Mouse (Mus musculus) thymus, postnatal 14 days (tissue): ENCODE measurements around the gene Txndc16.
A peak's percentile ranks its signal among the peaks of the same experiment; 100 is the strongest.

Experiments
- DNase-seq: peaks from one replicate; pipeline ENCODE4 v3.0.0; 2021

Gene Txndc16

GRCm38 (mm10) chr14:45220090-45220956 is at the start of gene Txndc16:
Gene Txndc16, minus strand, starts transcription at chr14:45220328.
- peak; percentile 74 for DNase-seq

DNA sequence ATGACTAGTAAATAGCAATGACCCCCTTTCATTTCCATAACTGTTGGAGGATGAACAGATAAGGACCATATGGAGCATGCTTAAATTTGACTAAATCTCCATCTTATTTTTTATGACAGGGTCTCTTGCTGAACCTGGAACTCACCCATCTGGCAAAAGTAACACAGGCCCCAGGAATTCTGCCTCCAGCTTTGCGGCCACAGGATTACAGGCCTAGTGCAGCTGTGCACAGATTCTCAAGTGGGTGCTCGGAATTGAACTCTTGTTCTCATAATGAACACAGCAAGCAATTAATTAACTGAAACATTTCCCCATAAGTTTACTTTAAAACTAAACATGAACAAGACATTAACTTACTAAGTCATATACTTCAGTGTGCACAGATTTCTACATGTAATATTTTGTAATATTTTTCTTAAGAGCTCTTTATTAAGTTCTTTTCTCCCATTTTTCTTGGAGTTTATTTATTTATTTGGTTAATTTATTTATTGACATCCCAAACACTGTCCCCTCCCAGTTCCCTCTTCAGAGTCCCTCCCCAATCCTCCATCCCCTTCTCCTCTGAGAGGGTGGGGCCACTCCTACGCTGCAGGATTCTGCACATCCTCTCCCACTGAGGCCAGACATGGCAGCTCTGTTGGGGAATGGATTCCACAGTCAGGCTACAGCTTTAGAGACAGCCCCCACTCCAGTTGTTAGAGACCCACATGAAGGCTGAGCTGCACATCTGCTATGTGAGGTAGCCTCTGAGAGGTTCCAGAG is 43.9 kb upstream of the Txndc16 start:
- no peak for DNase-seq

- no peak for DNase-seq
Measured at GRCm38 (mm10) chr14:45251548-45252076, 31.5 kb upstream of the Txndc16 start.

DNA sequence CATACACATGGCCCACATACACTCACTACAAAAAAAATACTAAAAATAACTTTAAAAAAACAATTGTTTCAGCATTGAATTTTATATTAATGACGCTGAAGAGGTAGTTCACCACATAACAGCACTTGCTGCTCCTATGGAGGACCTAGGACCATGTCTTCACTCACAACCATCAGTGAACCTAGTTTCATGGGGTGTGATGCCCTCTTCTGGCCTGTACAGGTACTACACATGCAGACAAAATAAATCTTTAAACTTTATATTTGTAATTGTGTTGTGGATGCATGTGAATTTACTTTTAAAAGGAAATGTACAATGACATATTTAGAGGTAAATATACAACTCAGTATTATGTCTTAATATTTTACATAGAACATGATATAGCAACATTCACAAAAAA is 21.5 kb upstream of the Txndc16 start:
- DNase-seq: peak; percentile 18

DNA sequence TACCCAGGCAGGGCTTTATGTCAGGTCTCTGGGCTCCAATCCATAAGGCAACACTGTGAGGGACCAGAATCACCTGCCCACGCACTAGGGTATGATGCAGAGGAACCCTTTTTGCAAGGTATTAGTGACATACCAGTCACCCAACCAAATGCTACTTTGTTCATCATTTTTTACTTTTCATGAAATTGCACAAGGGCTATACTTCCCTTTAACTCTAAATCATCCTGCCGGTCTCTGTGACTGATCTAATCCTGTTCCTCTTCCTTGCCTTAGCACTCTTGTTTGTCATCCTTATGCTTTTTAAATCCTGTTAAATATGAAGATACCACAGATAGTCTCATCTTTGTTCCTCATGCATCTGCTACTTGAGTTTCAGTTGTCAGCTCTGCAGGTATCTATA is 18.9 kb upstream of the Txndc16 start:
- DNase-seq: no peak

GRCm38 (mm10) chr14:45220957-45221630 is 966 bp upstream of the Txndc16 start:
- DNase-seq: no peak

DNA sequence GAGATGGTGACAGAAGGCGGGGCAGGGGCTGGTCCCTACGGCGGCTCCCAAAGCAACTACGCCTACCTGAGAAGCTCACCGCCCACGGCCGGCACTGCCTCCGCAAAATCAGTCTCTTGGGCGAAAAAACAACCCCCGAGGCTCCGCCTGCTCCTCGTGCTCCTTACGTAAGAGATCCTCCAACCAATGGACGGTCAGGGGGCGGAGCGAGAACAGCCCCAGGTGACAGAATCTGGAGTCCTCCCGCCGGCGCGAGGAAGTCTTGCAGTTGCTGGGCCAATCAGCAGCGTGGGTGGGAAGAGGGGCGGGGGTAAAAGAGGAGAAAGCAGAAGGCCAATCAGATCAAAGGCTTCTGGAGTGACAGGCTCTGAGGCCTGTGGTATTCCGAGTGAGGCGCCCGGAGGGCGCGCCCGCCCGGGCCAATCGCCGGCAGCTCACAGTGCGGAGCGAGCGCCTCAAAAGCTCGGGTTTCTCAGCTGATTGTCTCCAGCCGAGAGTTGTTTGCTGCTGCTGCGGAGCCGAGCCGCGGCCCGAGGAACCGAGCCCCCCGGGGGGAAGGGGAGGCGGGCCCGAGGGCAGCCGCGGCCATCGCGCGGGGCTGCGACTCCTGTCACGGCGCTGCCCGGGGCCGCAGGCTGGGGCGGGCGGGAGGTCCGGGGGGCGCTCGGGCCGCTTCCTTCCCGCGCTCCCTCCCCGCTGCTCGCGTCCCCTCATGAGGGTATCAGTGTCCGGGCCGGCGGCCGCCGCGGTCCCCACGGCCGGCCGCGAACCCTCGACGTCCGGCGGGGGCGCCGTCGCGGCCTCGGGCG is 643 bp downstream of the Txndc16 start, which contains the start of gene Gpr137c:
TSS of gene Gpr137c (plus strand) at position 437 of the 809 bp plus-strand sequence.
- DNase-seq: peak; percentile 99

DNA sequence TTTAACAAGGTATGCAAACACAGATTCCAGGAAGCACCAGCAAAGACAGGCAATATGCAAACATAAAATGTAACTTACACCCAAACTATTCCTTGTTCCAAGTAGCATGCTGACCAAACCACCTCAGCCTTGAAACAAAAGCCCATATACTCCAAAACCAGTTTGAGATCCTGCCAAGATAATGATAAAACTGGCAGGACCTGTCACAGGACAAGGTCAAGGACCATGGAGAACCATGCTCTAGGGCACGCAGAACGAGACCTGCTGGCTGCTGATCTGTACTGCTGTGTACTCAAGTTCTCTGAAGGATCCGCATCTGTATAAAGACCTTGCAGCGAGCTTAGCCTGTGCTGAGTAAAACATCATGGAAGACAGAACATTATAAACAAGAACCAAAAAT is 2.4 kb downstream of the Txndc16 start:
- no peak for DNase-seq

- DNase-seq: no peak
Measured at GRCm38 (mm10) chr14:45216711-45217340, 3.3 kb downstream of the Txndc16 start.

DNA sequence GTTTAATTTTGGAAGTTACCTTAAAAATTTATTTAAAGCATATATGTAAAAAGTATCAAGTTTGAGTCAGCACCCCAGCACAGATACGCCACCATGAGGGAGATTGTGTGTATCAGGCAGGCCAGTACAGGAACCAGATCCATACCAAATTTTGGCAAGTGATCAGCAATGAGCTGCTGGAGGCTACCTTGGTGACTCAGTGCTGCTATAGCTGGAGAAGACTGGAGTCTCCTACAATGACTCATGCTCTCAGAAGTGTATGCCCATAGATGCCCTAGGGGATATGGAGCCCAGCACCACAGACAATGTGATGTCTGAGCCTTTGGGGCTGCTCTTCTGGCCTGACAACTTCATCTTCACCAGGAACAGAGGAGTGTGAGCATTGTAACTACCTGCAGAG is 8.7 kb downstream of the Txndc16 start:
- DNase-seq: no peak

GRCm38 (mm10) chr14:45210683-45211082 is 9.4 kb downstream of the Txndc16 start:
- DNase-seq: no peak

DNA sequence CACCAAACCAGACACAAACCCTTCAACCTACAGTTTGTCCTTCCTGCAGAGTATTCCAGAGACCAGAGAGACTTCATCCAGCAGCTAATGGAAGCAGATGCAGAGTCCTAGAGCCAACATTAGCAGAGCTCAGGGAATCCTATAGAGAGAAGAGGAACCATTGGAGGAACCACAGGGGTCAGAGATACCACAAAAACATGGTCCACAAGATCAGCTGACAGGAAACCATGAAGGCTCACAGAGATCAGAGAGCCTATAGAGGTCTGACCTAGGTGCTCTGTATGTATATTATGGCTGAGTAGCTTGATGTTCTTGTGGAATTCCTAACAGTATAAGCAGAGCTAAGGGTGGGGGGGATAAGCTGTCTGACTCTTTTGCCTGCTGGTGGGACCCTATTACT is 19.5 kb downstream of the Txndc16 start:
- DNase-seq: no peak

DNA sequence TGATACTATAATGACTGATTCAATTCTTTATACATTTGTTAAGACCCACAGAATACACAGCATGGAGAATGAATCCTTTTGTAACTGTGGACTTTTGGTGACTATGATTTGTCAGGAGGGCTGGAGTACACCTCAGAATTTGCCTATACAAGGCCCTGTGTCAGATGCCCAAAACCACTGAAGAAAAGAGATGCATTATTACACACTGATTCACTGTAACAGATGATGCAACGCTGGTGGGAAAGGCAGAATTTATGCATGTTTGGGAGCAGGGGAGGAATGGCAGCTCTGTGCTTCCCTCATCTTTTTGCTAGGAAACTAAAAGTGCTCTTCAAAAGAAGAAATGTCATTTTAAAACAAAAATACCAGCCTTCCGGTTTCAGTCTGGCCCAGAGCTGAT is 29.1 kb downstream of the Txndc16 start:
- no peak for DNase-seq

GRCm38 (mm10) chr14:45181611-45182010 is 38.5 kb downstream of the Txndc16 start:
- no peak for DNase-seq

DNA sequence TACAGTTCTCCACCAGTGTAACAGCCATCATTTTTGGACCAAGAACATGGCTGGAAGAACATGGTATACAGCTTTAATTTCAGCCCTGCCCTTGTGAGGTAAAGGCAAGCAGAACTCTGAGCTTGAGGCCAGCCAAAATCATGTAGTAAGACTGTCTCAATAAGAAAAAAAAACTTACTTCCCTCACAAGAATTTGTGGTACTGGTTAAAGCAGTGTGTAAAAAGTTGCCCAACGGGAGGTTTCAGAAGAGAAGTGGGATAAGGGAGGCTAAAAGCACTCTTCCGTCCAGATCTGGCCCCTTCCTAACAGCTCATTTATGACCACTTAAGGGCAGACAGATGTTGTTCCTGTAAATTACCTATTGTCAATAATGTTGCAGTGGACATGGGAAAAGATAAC is 40.5 kb downstream of the Txndc16 start:
- no peak for DNase-seq

GRCm38 (mm10) chr14:45179186-45179585 is 40.9 kb downstream of the Txndc16 start:
- DNase-seq: no peak

DNA sequence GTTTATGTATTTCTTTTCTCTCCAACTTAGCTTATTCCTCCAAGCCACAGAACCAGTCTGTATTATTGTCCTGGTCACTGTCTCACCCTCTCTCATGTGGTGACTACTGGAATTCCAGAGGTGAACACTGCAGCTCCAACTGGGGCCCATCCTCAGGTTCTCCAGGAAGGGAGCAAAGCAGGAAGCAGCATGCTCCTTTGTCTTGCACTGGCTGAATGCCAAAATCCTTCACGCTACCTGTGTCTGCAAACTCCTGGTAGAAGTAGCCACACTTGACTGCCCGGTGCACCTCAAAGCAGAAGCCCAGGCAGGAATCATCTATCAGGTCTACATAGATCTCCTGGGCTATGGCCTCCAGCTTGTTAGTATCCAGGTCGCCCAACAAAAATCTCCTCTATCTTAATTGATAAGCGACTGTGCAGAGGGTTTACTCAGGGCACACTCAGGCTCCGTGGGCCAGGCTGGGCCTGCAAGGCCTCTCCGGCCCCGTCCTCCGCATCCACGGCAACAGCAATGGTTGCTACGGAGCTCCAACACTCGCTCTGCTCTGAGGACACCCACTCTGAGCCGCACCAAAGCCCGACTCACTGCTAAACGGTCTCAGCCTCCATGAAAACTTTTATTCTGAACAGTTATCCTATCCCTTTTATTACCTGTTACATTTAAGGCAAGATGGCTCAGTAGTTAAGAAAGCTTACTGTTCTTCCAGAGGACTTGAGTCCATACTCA is 45.0 kb downstream of the Txndc16 start:
- no peak for DNase-seq

- DNase-seq: no peak
Measured at GRCm38 (mm10) chr14:45172260-45172659, 47.9 kb downstream of the Txndc16 start.

GRCm38 (mm10) chr14:45167366-45167765 is 52.8 kb downstream of the Txndc16 start:
- no peak for DNase-seq

DNA sequence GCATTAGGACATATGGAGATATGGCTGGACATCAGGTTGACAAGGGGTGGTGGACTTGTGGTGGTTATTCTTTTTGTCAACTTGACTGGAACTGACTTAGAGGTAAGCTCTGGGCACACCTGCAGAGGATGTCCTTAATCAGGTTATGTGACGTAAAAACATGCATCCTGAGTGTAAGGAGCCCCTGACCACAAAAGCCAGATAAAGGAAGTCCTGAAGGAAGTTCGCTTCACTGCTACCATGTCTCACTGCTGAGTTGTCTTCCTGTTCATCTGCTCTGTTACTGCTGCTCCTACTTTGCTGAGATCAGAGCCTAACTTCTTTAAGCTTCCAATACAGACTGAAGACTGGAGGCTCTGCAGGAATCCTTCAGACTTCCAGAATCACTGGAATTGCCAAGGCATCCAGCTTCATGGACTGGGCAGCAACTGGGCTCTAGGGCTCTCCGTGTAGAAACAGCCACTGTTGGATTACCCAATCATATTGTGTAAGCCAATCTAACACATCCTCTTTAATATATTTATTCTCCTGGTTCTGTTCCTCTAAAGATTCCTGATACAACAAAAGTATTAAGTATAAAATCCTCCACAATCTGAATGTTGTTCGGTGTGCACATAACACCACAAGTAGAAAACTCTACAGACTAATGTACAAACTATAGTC is 64.5 kb downstream of the Txndc16 start:
- DNase-seq: peak; percentile 64
